Mouse (Mus musculus) CH12.LX (cell line): ENCODE results near the gene Wwtr1. TPM values are rescaled to one million over a fixed set of nuclear protein-coding genes. Genes with fewer than 3 reads are reported as not detected.

Experiments used
- DNase-seq: peaks from one replicate; pipeline ENCODE4 v3.0.0-alpha.2; 2013; ENCODE audit errors: extremely low read depth
- H3K27ac ChIP-seq: 2 replicates; pipeline ENCODE4 v1.5.1; 2012; ENCODE audit warnings: low read depth, mild to moderate bottlenecking, control low read depth, moderate library complexity; ENCODE audit not compliant: insufficient read depth
- H3K27me3 ChIP-seq: replicated peaks from 2 replicates; pipeline ENCODE3; 2012; ENCODE audit warnings: inconsistent platforms
- H3K36me3 ChIP-seq, 2 experiments: replicated peaks in 1 of 2; 2 replicates each; pipeline versions ENCODE3 to v1.6.1; 2012; ENCODE audit warnings: inconsistent platforms in 1 of 2, low read length in 1 of 2, mild to moderate bottlenecking in 1 of 2, mixed read lengths in 1 of 2, moderate library complexity in 1 of 2; ENCODE audit not compliant: control insufficient read depth in 1 of 2, insufficient read depth in 1 of 2
- H3K4me1 ChIP-seq, 2 experiments: 2 replicates each; pipeline ENCODE4 v1.6.1; 2012; ENCODE audit warnings: inconsistent platforms in 1 of 2, moderate library complexity in 1 of 2; ENCODE audit not compliant: insufficient read depth in 2 of 2, control insufficient read depth in 1 of 2
- H3K4me2 ChIP-seq: 2 replicates; pipeline ENCODE4 v1.6.1; 2012; ENCODE audit warnings: low read depth, mild to moderate bottlenecking, control low read depth; ENCODE audit not compliant: poor library complexity, insufficient read depth, severe bottlenecking
- H3K4me3 ChIP-seq, 3 experiments: fragments of 150-350 bp in 1 of 3; sonication (generic) in 1 of 3; replicated peaks in 1 of 3; 2 replicates each; pipeline versions ENCODE3 to v1.5.1; 2011 to 2012; ENCODE audit warnings: low read depth in 2 of 3, low read length in 2 of 3, mild to moderate bottlenecking in 2 of 3, moderate library complexity in 2 of 3, control low read depth in 1 of 3, improper control_type of control experiment in 1 of 3, inconsistent platforms in 1 of 3, mixed read lengths in 1 of 3; ENCODE audit not compliant: poor library complexity in 1 of 3
- H3K79me2 ChIP-seq: replicated peaks from 2 replicates; pipeline ENCODE4 v1.6.1; 2012; ENCODE audit warnings: mild to moderate bottlenecking, moderate library complexity; ENCODE audit not compliant: control insufficient read depth, poor library complexity, insufficient read depth, severe bottlenecking; ENCODE audit errors: extremely low read depth
- H3K9ac ChIP-seq: 2 replicates; pipeline ENCODE4 v1.6.1; 2012; ENCODE audit warnings: low read depth, mild to moderate bottlenecking, control low read depth, moderate library complexity; ENCODE audit not compliant: insufficient read depth
- H3K9me3 ChIP-seq: replicated peaks from 2 replicates; pipeline ENCODE3; 2012; ENCODE audit warnings: low read length, inconsistent platforms, mixed read lengths
- BHLHE40 ChIP-seq: IDR thresholded peaks from 2 replicates; pipeline ENCODE4 v1.6.1; 2011; ENCODE audit warnings: mild to moderate bottlenecking, low read depth, low read length, improper control_type of control experiment
- CHD2 ChIP-seq: IDR thresholded peaks from 2 replicates; pipeline ENCODE4 v1.6.1; 2011; ENCODE audit warnings: low read length, improper control_type of control experiment
- CTCF ChIP-seq, 2 experiments: IDR thresholded peaks in 1 of 2; conservative IDR thresholded peaks in 1 of 2; 2 replicates each; pipeline ENCODE4 v1.5.1; 2011 to 2012; ENCODE audit warnings: low read depth in 2 of 2, low read length in 2 of 2, improper control_type of control experiment in 1 of 2, inconsistent platforms in 1 of 2, mild to moderate bottlenecking in 1 of 2, moderate library complexity in 1 of 2
- E2F4 ChIP-seq: IDR thresholded peaks from 2 replicates; pipeline ENCODE4 v1.6.1; 2011; ENCODE audit warnings: low read depth, low read length, improper control_type of control experiment; ENCODE audit not compliant: insufficient replicate concordance
- ELF1 ChIP-seq: IDR thresholded peaks from 2 replicates; pipeline ENCODE4 v1.6.1; 2014; ENCODE audit warnings: low read depth, mild to moderate bottlenecking, inconsistent platforms, low read length, improper control_type of control experiment
- GABPA ChIP-seq: IDR thresholded peaks from 2 replicates; pipeline ENCODE4 v1.6.1; 2012; ENCODE audit warnings: low read depth, low read length, improper control_type of control experiment, inconsistent platforms; ENCODE audit not compliant: insufficient replicate concordance
- HCFC1 ChIP-seq: IDR thresholded peaks from 2 replicates; pipeline ENCODE4 v1.6.1; 2012; ENCODE audit warnings: low read depth, mild to moderate bottlenecking, inconsistent platforms, low read length, improper control_type of control experiment
- JUN ChIP-seq: IDR thresholded peaks from 2 replicates; pipeline ENCODE4 v1.6.1; 2011; ENCODE audit warnings: low read depth, mild to moderate bottlenecking, low read length, improper control_type of control experiment, moderate library complexity; ENCODE audit not compliant: insufficient read depth
- MAX ChIP-seq: IDR thresholded peaks from 2 replicates; pipeline ENCODE4 v1.6.1; 2011; ENCODE audit warnings: low read length, improper control_type of control experiment
- NRF1 ChIP-seq: IDR thresholded peaks from 2 replicates; pipeline ENCODE4 v1.6.1; 2014; ENCODE audit warnings: low read depth, mild to moderate bottlenecking, inconsistent platforms, low read length, improper control_type of control experiment, moderate library complexity
- RAD21 ChIP-seq: IDR thresholded peaks from 2 replicates; pipeline ENCODE4 v1.6.1; 2011; ENCODE audit warnings: low read depth, mild to moderate bottlenecking, low read length, improper control_type of control experiment, moderate library complexity
- RCOR1 ChIP-seq: conservative IDR thresholded peaks from 2 replicates; pipeline ENCODE4 v1.6.1; 2012; ENCODE audit warnings: low read depth, mild to moderate bottlenecking, inconsistent platforms, low read length, improper control_type of control experiment
- SMC3 ChIP-seq: IDR thresholded peaks from 2 replicates; pipeline ENCODE4 v1.6.1; 2011; ENCODE audit warnings: low read depth, low read length, improper control_type of control experiment
- ZC3H11A ChIP-seq: IDR thresholded peaks from 2 replicates; pipeline ENCODE4 v1.6.1; 2012; ENCODE audit warnings: low read depth, mild to moderate bottlenecking, inconsistent platforms, low read length, improper control_type of control experiment
- dilution Hi-C: fragments of 300-500 bp; cut with MboI; formaldehyde crosslinking; loops from 2 replicates; pipeline ENCODE4 v1.14.3; 2020; ENCODE audit warnings: low sequenced_read_pairs; ENCODE audit not compliant: extremely low pct_unique_long_range_greater_than_20kb, extremely low pct_ligation_motif_present
- in situ Hi-C: fragments of 300-500 bp; cut with MboI; formaldehyde crosslinking; loops from 3 replicates; pipeline ENCODE4 v1.14.3; 2019; ENCODE audit warnings: low sequenced_read_pairs, low pct_ligation_motif_present, low pct_unique_long_range_greater_than_20kb, mixed read lengths
- polyA plus RNA-seq: library from polyadenylated mRNA; unstranded; fragments of >175 nt; gene quantifications from 2 replicates; pipeline ENCODE4 v1.2.1, GENCODE M21; 2012; ENCODE audit warnings: low read depth; ENCODE audit not compliant: insufficient read length
- total RNA-seq, 2 experiments: library from RNA; depleted of rRNA; stranded (reverse); fragments of 300-350 nt in 1 of 2; fragments of >200 nt in 1 of 2; gene quantifications; 2 replicates each; pipeline ENCODE4 v1.2.3; 2012 to 2014

Wwtr1 gene
- total and polyA plus RNA-seq, 3 experiments = 12.8 to 14.8 (median 13.5) TPM

DNA sequence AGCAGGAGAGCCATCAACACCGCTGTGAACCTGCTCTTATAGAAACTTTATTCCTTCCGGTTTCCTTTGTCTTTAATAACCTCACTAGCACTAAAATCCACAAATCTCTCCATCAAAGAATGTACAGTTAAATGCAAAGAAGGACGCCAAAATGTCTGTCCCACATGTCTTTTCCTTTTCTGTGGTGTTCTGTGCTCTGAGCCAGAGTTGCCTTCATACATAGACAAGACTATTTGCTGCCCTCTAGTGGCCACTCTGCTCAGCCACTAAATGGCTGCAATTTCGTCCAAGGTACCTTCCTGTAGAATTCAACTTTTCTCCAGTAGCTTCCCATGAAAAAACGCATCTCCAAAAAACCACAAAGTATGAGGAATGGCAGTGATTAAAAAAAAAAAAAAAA is 127.3 kb downstream of the Wwtr1 start:
- Histone ChIP-seq H3K9ac (no peak overlapping the region), H3K4me2 (no peak overlapping the region), H3K36me3 (no peaks in the 10 kb centered on the region), H3K9me3 (no peaks in the 10 kb centered on the region), H3K4me3 (no peak overlapping the region), H3K79me2 (no peaks in the 10 kb centered on the region), H3K4me1 (no peaks in the 10 kb centered on the region), H3K27ac (no peak overlapping the region), H3K27me3 (no peaks in the 10 kb centered on the region)
- in situ Hi-C loops = no loop called here
- peak; percentile 81 for DNase-seq
- dilution Hi-C loops = no loop called here
- TF ChIP-seq E2F4 (no peak), SMC3 (peak; percentile 76), ZC3H11A (peak; percentile 3; the same call in 1 of the 2 replicates), RAD21 (peak; percentile 82), CTCF (conservative IDR thresholded peaks at IDR 0.05 in 1 of 2, IDR thresholded peaks at IDR 0.05 in 1 of 2; ENCODE audit: low read depth in 2 of 2, low read length in 2 of 2) (peak; percentile 71 to 88; a peak in 3 of 4 replicates)

GRCm38 (mm10) chr3:57447889-57448288 is 127.8 kb downstream of the Wwtr1 start:
- no peak for DNase-seq
- Histone ChIP-seq H3K27ac (no peak overlapping the region), H3K79me2 (no peaks in the 10 kb centered on the region), H3K4me1 (no peaks in the 10 kb centered on the region), H3K9ac (no peak overlapping the region), H3K36me3 (no peaks in the 10 kb centered on the region), H3K9me3 (no peaks in the 10 kb centered on the region), H3K4me2 (no peak overlapping the region), H3K4me3 (no peak overlapping the region), H3K27me3 (no peaks in the 10 kb centered on the region)
- peak in 1 of 2 experiments; percentile 49; a peak in 2 of 4 replicates for TF ChIP-seq CTCF (conservative IDR thresholded peaks at IDR 0.05 in 1 of 2, IDR thresholded peaks at IDR 0.05 in 1 of 2; ENCODE audit: low read depth in 2 of 2, low read length in 2 of 2)
- TF ChIP-seq MAX = no peak
- no peak for TF ChIP-seq RCOR1
- no peak for TF ChIP-seq NRF1
- TF ChIP-seq SMC3 = peak; percentile 25
- no peak for TF ChIP-seq JUN
- peak; percentile 43 for TF ChIP-seq RAD21
- TF ChIP-seq GABPA = no peak
- TF ChIP-seq CHD2 = no peak
- TF ChIP-seq BHLHE40 = no peak
- no peak for TF ChIP-seq ELF1
- TF ChIP-seq HCFC1 = no peak
- in situ Hi-C loops = no loop called here
- dilution Hi-C loops = no loop called here
